Mouse (Mus musculus) midbrain, embryonic 10.5 days (tissue): Measurements from ENCODE around the gene Entpd2. TPM values are rescaled to one million over a fixed set of nuclear protein-coding genes. Genes with fewer than 3 reads are reported as not detected.

ENCODE experiments used
- DNase-seq: peaks from one replicate; pipeline ENCODE4 v3.0.0-alpha.2; 2017; ENCODE audit warnings: low spot score
- H3K27ac ChIP-seq: fragments of 300-500 bp; sonication (generic); replicated peaks from 2 replicates; pipeline ENCODE4 v1.5.1; 2016; ENCODE audit warnings: mild to moderate bottlenecking
- H3K27me3 ChIP-seq: fragments of 300-500 bp; sonication (generic); 2 replicates; pipeline ENCODE4 v1.6.1; 2016; ENCODE audit warnings: low read depth, mild to moderate bottlenecking; ENCODE audit not compliant: poor library complexity, severe bottlenecking
- H3K36me3 ChIP-seq: fragments of 300-500 bp; sonication (generic); 2 replicates; pipeline ENCODE4 v1.6.1; 2016; ENCODE audit warnings: mild to moderate bottlenecking, moderate library complexity
- H3K4me1 ChIP-seq: fragments of 300-500 bp; sonication (generic); 2 replicates; pipeline ENCODE4 v1.6.1; 2016
- H3K4me3 ChIP-seq: fragments of 300-500 bp; sonication (generic); 2 replicates; pipeline ENCODE4 v1.5.1; 2016; ENCODE audit warnings: mild to moderate bottlenecking, moderate library complexity
- H3K9me3 ChIP-seq: fragments of 300-500 bp; sonication (generic); replicated peaks from 2 replicates; pipeline ENCODE4 v1.6.1; 2016; ENCODE audit warnings: mild to moderate bottlenecking
- WGBS: fragments of 180-500 bp; shearing (Covaris S2); methylation state at CpG from one replicate; pipeline ENCODE4 v1.1.7; 2016; 5-methylcytosine and 5-hydroxymethylcytosine counted together
- microRNA-seq: library from miRNA; unstranded; fragments of <30 nt; microRNA quantifications from one replicate; pipeline ENCODE4, GENCODE M21; 2017
- polyA plus RNA-seq: library from polyadenylated mRNA; unstranded; fragments of >200 nt; fragmentation: Nextera tagmentation; extraction: Ambion mirVana; gene quantifications from 2 replicates; pipeline ENCODE4 v1.2.1, GENCODE M21; 2016

Gene Entpd2
- polyA plus RNA-seq, 1 experiment from 2014 or later = not detected

GRCm38 (mm10) chr2:25436286-25436820, 40.7 kb downstream of the Entpd2 start:
- no peak for DNase-seq
- H3K4me3 ChIP-seq = no peak overlapping the region
- H3K27me3 ChIP-seq = no peaks in the 10 kb centered on the region
- no peak overlapping the region for H3K27ac ChIP-seq
- peaks cover 16% of the 10 kb centered on the region for H3K4me1 ChIP-seq
- H3K36me3 ChIP-seq = peaks cover 73% of the 10 kb centered on the region
- 94% methylated on average over 10 of the region's 10 CpGs for WGBS
- no peaks in the 10 kb centered on the region for H3K9me3 ChIP-seq

- H3K4me3 ChIP-seq = no peak overlapping the region
- peaks cover 94% of the 10 kb centered on the region for H3K36me3 ChIP-seq
- no peaks in the 10 kb centered on the region for H3K9me3 ChIP-seq
- no peaks in the 10 kb centered on the region for H3K4me1 ChIP-seq
- H3K27ac ChIP-seq = no peak overlapping the region
- no peak for DNase-seq
- WGBS = 88% methylated on average over 20 of the region's 20 CpGs
- no peaks in the 10 kb centered on the region for H3K27me3 ChIP-seq
Observed at GRCm38 (mm10) chr2:25441067-25441466, 45.4 kb downstream of the Entpd2 start.

- DNase-seq = no peak
- Histone ChIP-seq H3K27ac (no peak overlapping the region), H3K36me3 (peaks cover 94% of the 10 kb centered on the region), H3K9me3 (no peaks in the 10 kb centered on the region), H3K4me3 (no peak overlapping the region), H3K4me1 (no peaks in the 10 kb centered on the region), H3K27me3 (no peaks in the 10 kb centered on the region)
- 90% methylated on average over 14 of the region's 14 CpGs for WGBS
Observed at GRCm38 (mm10) chr2:25442682-25443081, 47.0 kb downstream of the Entpd2 start.

Small RNA genes within 50 kb of the gene (microRNA-seq; reads per million reads assigned to microRNA genes)
- not detected for gene Mir3087

Other genes starting within 250 kb of the Entpd2 start
- gene Nrarp, start 215.1 kb upstream of the Entpd2 start, polyA plus RNA-seq = 65.8 and 74.1 TPM in 2 replicates
- gene Tor4a, start 199.0 kb upstream of the Entpd2 start, polyA plus RNA-seq = 1.3 and 1.9 TPM in 2 replicates
- gene Nelfb, start 184.4 kb upstream of the Entpd2 start, polyA plus RNA-seq = 131 and 140 TPM in 2 replicates
- gene Stpg3, start 181.2 kb upstream of the Entpd2 start, polyA plus RNA-seq = not detected in 2 replicates
- 0.62 TPM in 1 of 2 replicates, not detected in the other for gene Fam166a, start 177.1 kb upstream of the Entpd2 start, polyA plus RNA-seq
- 682 and 743 TPM in 2 replicates for gene Tubb4b, start 171.2 kb upstream of the Entpd2 start, polyA plus RNA-seq
- not detected in 2 replicates for gene Slc34a3, start 161.5 kb upstream of the Entpd2 start, polyA plus RNA-seq
- not detected in 2 replicates for gene Rnf224, start 159.1 kb upstream of the Entpd2 start, polyA plus RNA-seq
- 28.3 and 32.0 TPM in 2 replicates for gene Rnf208, start 153.6 kb upstream of the Entpd2 start, polyA plus RNA-seq
- gene Cysrt1, start 153.4 kb upstream of the Entpd2 start, polyA plus RNA-seq = 0.21 and 0.22 TPM in 2 replicates
- 7.2 and 8.6 TPM in 2 replicates for gene AL732309.1, start 149.0 kb upstream of the Entpd2 start, polyA plus RNA-seq
- 19.1 and 20.2 TPM in 2 replicates for gene Tmem203, start 140.4 kb upstream of the Entpd2 start, polyA plus RNA-seq
- gene Tprn, start 133.3 kb upstream of the Entpd2 start, polyA plus RNA-seq = 7.5 and 7.8 TPM in 2 replicates
- 243 and 252 TPM in 2 replicates for gene Ssna1, start 123.4 kb upstream of the Entpd2 start, polyA plus RNA-seq
- 141 and 153 TPM in 2 replicates for gene Anapc2, start 123.4 kb upstream of the Entpd2 start, polyA plus RNA-seq
- gene Tmem210, start 107.7 kb upstream of the Entpd2 start, polyA plus RNA-seq = not detected in 2 replicates
- gene Lrrc26, start 106.0 kb upstream of the Entpd2 start, polyA plus RNA-seq = not detected in 2 replicates
- gene Grin1, start 76.7 kb upstream of the Entpd2 start, polyA plus RNA-seq = 1.5 and 1.8 TPM in 2 replicates
- gene Man1b1, start 63.5 kb upstream of the Entpd2 start, polyA plus RNA-seq = 55.6 and 62.8 TPM in 2 replicates
- gene Dpp7, start 39.5 kb upstream of the Entpd2 start, polyA plus RNA-seq = 16.2 and 20.2 TPM in 2 replicates
- 6.0 and 8.4 TPM in 2 replicates for gene Uap1l1, start 30.2 kb upstream of the Entpd2 start, polyA plus RNA-seq
- 73.4 and 86.4 TPM in 2 replicates for gene Sapcd2, start 23.6 kb upstream of the Entpd2 start, polyA plus RNA-seq
- gene Npdc1, start 3.5 kb downstream of the Entpd2 start, polyA plus RNA-seq = 80.6 and 125 TPM in 2 replicates
- gene Fut7, start 27.4 kb downstream of the Entpd2 start, polyA plus RNA-seq = not detected in 2 replicates
- 6.2 and 8.1 TPM in 2 replicates for gene Abca2, start 32.8 kb downstream of the Entpd2 start, polyA plus RNA-seq
- gene Clic3, start 61.0 kb downstream of the Entpd2 start, polyA plus RNA-seq = 1.1 and 1.9 TPM in 2 replicates
- 17.4 and 26.4 TPM in 2 replicates for gene Paxx, start 65.2 kb downstream of the Entpd2 start, polyA plus RNA-seq
- 0.16 TPM in 1 of 2 replicates, not detected in the other for gene Ptgds, start 74.2 kb downstream of the Entpd2 start, polyA plus RNA-seq
- gene Lcn12, start 98.0 kb downstream of the Entpd2 start, polyA plus RNA-seq = not detected in 2 replicates
- 91.2 and 108 TPM in 2 replicates for gene Fbxw5, start 104.9 kb downstream of the Entpd2 start, polyA plus RNA-seq
- gene C8g, start 105.8 kb downstream of the Entpd2 start, polyA plus RNA-seq = 5.2 and 5.6 TPM in 2 replicates
- 38.9 and 41.4 TPM in 2 replicates for gene Traf2, start 151.1 kb downstream of the Entpd2 start, polyA plus RNA-seq
- gene Edf1, start 162.0 kb downstream of the Entpd2 start, polyA plus RNA-seq = 344 and 364 TPM in 2 replicates
- gene Mamdc4, start 179.0 kb downstream of the Entpd2 start, polyA plus RNA-seq = 6.7 and 7.8 TPM in 2 replicates
- gene Phpt1, start 179.3 kb downstream of the Entpd2 start, polyA plus RNA-seq = 159 and 187 TPM in 2 replicates
- 0.05 and 0.27 TPM in 2 replicates for gene Ajm1, start 185.9 kb downstream of the Entpd2 start, polyA plus RNA-seq
- gene Rabl6, start 212.6 kb downstream of the Entpd2 start, polyA plus RNA-seq = 71.2 and 75.1 TPM in 2 replicates
- gene Ccdc183, start 221.8 kb downstream of the Entpd2 start, polyA plus RNA-seq = 0.04 and 0.12 TPM in 2 replicates
- gene Tmem141, start 226.1 kb downstream of the Entpd2 start, polyA plus RNA-seq = 12.8 and 14.7 TPM in 2 replicates
- gene Fcna, start 232.2 kb downstream of the Entpd2 start, polyA plus RNA-seq = 0.36 and 1.4 TPM in 2 replicates